Mouse (Mus musculus) central nervous system, embryonic 18 days (tissue): ENCODE data around the gene Sertad1. TPM values are rescaled to one million over a fixed set of nuclear protein-coding genes. Genes with fewer than 3 reads are reported as not detected.

ENCODE experiments used
- polyA plus RNA-seq: library from polyadenylated mRNA; depleted of rRNA; stranded (reverse); fragments of >200 nt; gene quantifications from 2 replicates; pipeline ENCODE4 v1.2.3, GENCODE M21; 2012; rRNA removed

Gene Sertad1
- 4.4 and 5.2 TPM in 2 replicates for polyA plus RNA-seq

GRCm38 (mm10) chr7:27486770-27487697 lies at the start of gene Sertad1:
Gene Sertad1, plus strand, starts transcription at chr7:27486910.

GRCm38 (mm10) chr7:27447419-27448286 lies 39.1 kb upstream of the Sertad1 start, which contains the start of the genes Sptbn4 and Blvrb:
Gene Sptbn4, minus strand, starts transcription at chr7:27447686.
Gene Blvrb, plus strand, starts transcription at chr7:27447978.

GRCm38 (mm10) chr7:27473156-27473834 lies 13.4 kb upstream of the Sertad1 start, which contains the start of gene Sertad3:
Gene Sertad3, plus strand, starts transcription at chr7:27473768.

GRCm38 (mm10) chr7:27499036-27499435 lies 12.3 kb downstream of the Sertad1 start, which contains the start of gene Prx:
Gene Prx, plus strand, starts transcription at chr7:27499324.

GRCm38 (mm10) chr7:27522967-27523366 lies 36.3 kb downstream of the Sertad1 start, which contains the start of gene Hipk4:
Gene Hipk4, plus strand, starts transcription at chr7:27523267.

Other genes starting within 250 kb of the Sertad1 start
- 93.9 and 103 TPM in 2 replicates for gene Numbl, start 228.5 kb upstream of the Sertad1 start, polyA plus RNA-seq
- gene Ltbp4, start 149.2 kb upstream of the Sertad1 start, polyA plus RNA-seq, result 26.0 and 28.6 TPM in 2 replicates
- 100 and 119 TPM in 2 replicates for gene Shkbp1, start 130.9 kb upstream of the Sertad1 start, polyA plus RNA-seq
- gene Gm20479, start 129.5 kb upstream of the Sertad1 start, polyA plus RNA-seq, result 0.23 and 0.27 TPM in 2 replicates
- gene Sptbn4, start 39.2 kb upstream of the Sertad1 start, polyA plus RNA-seq, result 53.2 and 53.7 TPM in 2 replicates
- gene Blvrb, start 38.9 kb upstream of the Sertad1 start, polyA plus RNA-seq, result 13.4 and 15.1 TPM in 2 replicates
- gene Sertad3, start 13.1 kb upstream of the Sertad1 start, polyA plus RNA-seq, result 5.5 and 6.5 TPM in 2 replicates
- gene Prx, start 12.4 kb downstream of the Sertad1 start, polyA plus RNA-seq, result 1.3 and 2.6 TPM in 2 replicates
- gene Hipk4, start 36.4 kb downstream of the Sertad1 start, polyA plus RNA-seq, result 0.95 and 0.97 TPM in 2 replicates
- gene Pld3, start 66.3 kb downstream of the Sertad1 start, polyA plus RNA-seq, result 255 TPM in 2 replicates
- 39.4 and 40.2 TPM in 2 replicates for gene 2310022A10Rik, start 66.3 kb downstream of the Sertad1 start, polyA plus RNA-seq
- gene Akt2, start 104.6 kb downstream of the Sertad1 start, polyA plus RNA-seq, result 61.1 and 64.9 TPM in 2 replicates
- gene Ttc9b, start 167.0 kb downstream of the Sertad1 start, polyA plus RNA-seq, result 87.6 and 93.0 TPM in 2 replicates
- 93.2 and 95.2 TPM in 2 replicates for gene Map3k10, start 187.7 kb downstream of the Sertad1 start, polyA plus RNA-seq
- 10.1 and 11.0 TPM in 2 replicates for gene Zfp607b, start 202.4 kb downstream of the Sertad1 start, polyA plus RNA-seq
- 35.4 and 36.0 TPM in 2 replicates for gene Zfp60, start 244.5 kb downstream of the Sertad1 start, polyA plus RNA-seq